Mouse (Mus musculus): ENCODE measurements at regions not wholly inside any gene's neighbourhood (a gene's known extent, or its start where the extent isn't known, plus 50 kb on each side); places are given as distances from the start of the nearest gene placed in this dataset.

- Histone ChIP-seq H3K27me3 (ENCODE audit: control insufficient read depth, insufficient read depth, low read length) (no peaks in the 10 kb centered on the region), H3K36me3 (ENCODE audit: control insufficient read depth, insufficient read depth, low read length) (no peaks in the 10 kb centered on the region), H3K27ac (no peak overlapping the region), H3K79me2 (replicated peaks; ENCODE audit: control insufficient read depth, insufficient read depth, low read length) (no peaks in the 10 kb centered on the region), H3K4me3 (no peak overlapping the region), H3K4me1 (ENCODE audit: control insufficient read depth, insufficient read depth, low read length) (no peaks in the 10 kb centered on the region), H3K9ac (ENCODE audit: low read depth, low read length) (no peak overlapping the region)
- no peak for DNase-seq
- intact Hi-C loops (cut with DNase I) = no loop called here
- 50% methylated on average over 4 of the region's 4 CpGs for WGBS
- TF ChIP-seq EP300 (IDR thresholded peaks at IDR 0.05; ENCODE audit: insufficient read depth, low read depth, low read length) (no peak), CTCF (IDR thresholded peaks at IDR 0.05) (no peak), POLR2A (IDR thresholded peaks at IDR 0.05; ENCODE audit: insufficient read depth, low read depth, low read length) (no peak)
Measured at GRCm38 (mm10) chr4:87699586-87699985, 333.6 kb downstream of the Mllt3 start.

DNA sequence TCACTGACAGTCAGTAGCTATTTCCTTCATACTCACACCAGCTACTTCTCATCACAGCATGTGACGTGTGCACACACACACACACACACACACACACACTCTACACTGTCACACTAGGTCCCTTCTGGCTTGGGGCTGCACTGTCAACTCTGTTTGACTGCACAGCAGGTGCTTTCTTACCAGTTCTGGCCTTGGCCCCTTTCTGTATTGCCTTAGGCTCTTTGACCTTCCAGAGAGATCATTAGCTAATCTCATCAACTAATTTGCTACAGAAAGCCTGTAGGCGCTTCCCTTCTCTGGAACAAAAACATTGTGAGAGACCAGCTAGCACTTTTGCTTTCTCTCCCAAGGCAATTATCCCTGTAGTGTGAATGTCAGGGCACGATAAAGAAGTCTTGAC, 334.4 kb downstream of the Mllt3 start:
- WGBS = 52% methylated on average over 3 of the region's 3 CpGs
- intact Hi-C loops (cut with DNase I) = no loop called here
- H3K4me3 ChIP-seq = no peak overlapping the region

GRCm38 (mm10) chr4:87696921-87697320, 336.2 kb downstream of the Mllt3 start:
- Histone ChIP-seq H3K27me3 (ENCODE audit: control insufficient read depth, insufficient read depth, low read length) (no peaks in the 10 kb centered on the region), H3K27ac (no peak overlapping the region), H3K79me2 (replicated peaks; ENCODE audit: control insufficient read depth, insufficient read depth, low read length) (no peaks in the 10 kb centered on the region), H3K4me1 (ENCODE audit: control insufficient read depth, insufficient read depth, low read length) (no peaks in the 10 kb centered on the region), H3K9ac (ENCODE audit: low read depth, low read length) (no peak overlapping the region), H3K36me3 (ENCODE audit: control insufficient read depth, insufficient read depth, low read length) (no peaks in the 10 kb centered on the region), H3K4me3 (no peak overlapping the region)
- no peak for TF ChIP-seq EP300 (IDR thresholded peaks at IDR 0.05; ENCODE audit: insufficient read depth, low read depth, low read length)
- TF ChIP-seq CTCF (IDR thresholded peaks at IDR 0.05) = no peak
- TF ChIP-seq POLR2A (IDR thresholded peaks at IDR 0.05; ENCODE audit: insufficient read depth, low read depth, low read length) = no peak
- DNase-seq = no peak
- intact Hi-C loops (cut with DNase I) = no loop called here
- WGBS = 68% methylated on average over 4 of the region's 4 CpGs

More for the DNA sequence above, 334.4 kb downstream of the Mllt3 start:
- H3K27me3 ChIP-seq (ENCODE audit: control insufficient read depth, insufficient read depth, low read length) = no peaks in the 10 kb centered on the region
- no peaks in the 10 kb centered on the region for H3K79me2 ChIP-seq (replicated peaks; ENCODE audit: control insufficient read depth, insufficient read depth, low read length)
- H3K9ac ChIP-seq (ENCODE audit: low read depth, low read length) = no peak overlapping the region
- no peak for TF ChIP-seq POLR2A (IDR thresholded peaks at IDR 0.05; ENCODE audit: insufficient read depth, low read depth, low read length)
- TF ChIP-seq EP300 (IDR thresholded peaks at IDR 0.05; ENCODE audit: insufficient read depth, low read depth, low read length) = no peak
- TF ChIP-seq CTCF (IDR thresholded peaks at IDR 0.05) = no peak
- no peak for DNase-seq
- H3K27ac ChIP-seq = no peak overlapping the region
- no peaks in the 10 kb centered on the region for H3K36me3 ChIP-seq (ENCODE audit: control insufficient read depth, insufficient read depth, low read length)
- H3K4me1 ChIP-seq (ENCODE audit: control insufficient read depth, insufficient read depth, low read length) = no peaks in the 10 kb centered on the region

DNA sequence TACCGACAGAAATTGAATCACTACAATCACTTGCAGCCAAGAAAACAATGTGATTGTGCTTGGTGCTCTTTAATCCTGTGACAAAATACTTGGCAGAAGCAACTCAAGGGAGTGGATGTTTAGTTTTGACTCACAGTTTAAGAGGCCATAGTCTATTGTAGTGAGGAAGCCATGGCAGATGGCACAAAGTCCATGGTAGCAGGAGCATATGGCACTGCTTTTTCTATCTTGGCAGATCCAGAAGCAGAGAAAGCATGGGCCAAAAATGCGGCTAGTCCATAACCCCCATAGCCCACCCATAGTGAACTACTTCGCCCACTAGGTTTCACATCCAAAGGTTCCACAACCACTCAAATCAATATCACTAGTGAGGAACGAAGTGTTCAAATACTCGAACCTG, 337.4 kb downstream of the Mllt3 start:
- no peaks in the 10 kb centered on the region for H3K4me1 ChIP-seq (ENCODE audit: control insufficient read depth, insufficient read depth, low read length)
- H3K27me3 ChIP-seq (ENCODE audit: control insufficient read depth, insufficient read depth, low read length) = no peaks in the 10 kb centered on the region
- no peak overlapping the region for H3K4me3 ChIP-seq
- DNase-seq = no peak
- no peaks in the 10 kb centered on the region for H3K79me2 ChIP-seq (replicated peaks; ENCODE audit: control insufficient read depth, insufficient read depth, low read length)
- WGBS = 86% methylated on average over 5 of the region's 5 CpGs
- no peaks in the 10 kb centered on the region for H3K36me3 ChIP-seq (ENCODE audit: control insufficient read depth, insufficient read depth, low read length)
- no peak overlapping the region for H3K9ac ChIP-seq (ENCODE audit: low read depth, low read length)
- TF ChIP-seq EP300 (IDR thresholded peaks at IDR 0.05; ENCODE audit: insufficient read depth, low read depth, low read length) (no peak), POLR2A (IDR thresholded peaks at IDR 0.05; ENCODE audit: insufficient read depth, low read depth, low read length) (no peak), CTCF (IDR thresholded peaks at IDR 0.05) (no peak)
- intact Hi-C loops (cut with DNase I) = no loop called here
- no peak overlapping the region for H3K27ac ChIP-seq

DNA sequence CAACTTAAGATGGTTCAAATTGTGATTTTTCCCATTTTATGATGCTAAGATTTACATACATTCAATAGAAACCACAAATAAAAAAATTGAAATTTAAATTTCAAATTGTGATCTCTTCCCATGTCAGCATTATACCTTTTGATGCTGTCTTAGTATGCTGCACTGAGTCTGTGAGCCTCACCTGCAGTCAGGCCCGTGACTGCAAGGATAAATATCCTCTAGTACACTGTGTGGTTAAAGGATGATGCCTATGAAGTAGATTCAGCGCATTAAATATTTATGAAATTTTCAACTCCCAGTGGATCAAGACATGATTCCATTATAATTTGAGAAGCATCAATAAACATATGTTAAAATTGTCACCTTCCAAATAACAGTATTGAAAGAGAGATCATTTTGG, 340.4 kb downstream of the Mllt3 start:
- Histone ChIP-seq H3K79me2 (replicated peaks; ENCODE audit: control insufficient read depth, insufficient read depth, low read length) (no peaks in the 10 kb centered on the region), H3K36me3 (ENCODE audit: control insufficient read depth, insufficient read depth, low read length) (no peaks in the 10 kb centered on the region), H3K4me3 (no peak overlapping the region), H3K27ac (no peak overlapping the region), H3K27me3 (ENCODE audit: control insufficient read depth, insufficient read depth, low read length) (no peaks in the 10 kb centered on the region), H3K9ac (ENCODE audit: low read depth, low read length) (no peak overlapping the region), H3K4me1 (ENCODE audit: control insufficient read depth, insufficient read depth, low read length) (no peaks in the 10 kb centered on the region)
- DNase-seq = no peak
- intact Hi-C loops (cut with DNase I) = no loop called here
- TF ChIP-seq EP300 (IDR thresholded peaks at IDR 0.05; ENCODE audit: insufficient read depth, low read depth, low read length) = no peak
- no peak for TF ChIP-seq POLR2A (IDR thresholded peaks at IDR 0.05; ENCODE audit: insufficient read depth, low read depth, low read length)
- no peak for TF ChIP-seq CTCF (IDR thresholded peaks at IDR 0.05)
- WGBS = 84% methylated on average over 2 of the region's 2 CpGs

- no peak for DNase-seq
- no peak overlapping the region for H3K9ac ChIP-seq (ENCODE audit: low read depth, low read length)
- H3K4me3 ChIP-seq = no peak overlapping the region
- H3K4me1 ChIP-seq (ENCODE audit: control insufficient read depth, insufficient read depth, low read length) = no peaks in the 10 kb centered on the region
- intact Hi-C loops (cut with DNase I) = no loop called here
- no peaks in the 10 kb centered on the region for H3K79me2 ChIP-seq (replicated peaks; ENCODE audit: control insufficient read depth, insufficient read depth, low read length)
- no peak overlapping the region for H3K27ac ChIP-seq
- H3K27me3 ChIP-seq (ENCODE audit: control insufficient read depth, insufficient read depth, low read length) = no peaks in the 10 kb centered on the region
- no peaks in the 10 kb centered on the region for H3K36me3 ChIP-seq (ENCODE audit: control insufficient read depth, insufficient read depth, low read length)
- WGBS = 38% methylated on average over 1 of the region's 1 CpGs
- TF ChIP-seq POLR2A (IDR thresholded peaks at IDR 0.05; ENCODE audit: insufficient read depth, low read depth, low read length) (no peak), CTCF (IDR thresholded peaks at IDR 0.05) (no peak), EP300 (IDR thresholded peaks at IDR 0.05; ENCODE audit: insufficient read depth, low read depth, low read length) (no peak)
Measured at GRCm38 (mm10) chr4:87684952-87685351, 348.2 kb downstream of the Mllt3 start.
